Mouse (Mus musculus): Measurements from ENCODE around the gene A3galt2.

DNA sequence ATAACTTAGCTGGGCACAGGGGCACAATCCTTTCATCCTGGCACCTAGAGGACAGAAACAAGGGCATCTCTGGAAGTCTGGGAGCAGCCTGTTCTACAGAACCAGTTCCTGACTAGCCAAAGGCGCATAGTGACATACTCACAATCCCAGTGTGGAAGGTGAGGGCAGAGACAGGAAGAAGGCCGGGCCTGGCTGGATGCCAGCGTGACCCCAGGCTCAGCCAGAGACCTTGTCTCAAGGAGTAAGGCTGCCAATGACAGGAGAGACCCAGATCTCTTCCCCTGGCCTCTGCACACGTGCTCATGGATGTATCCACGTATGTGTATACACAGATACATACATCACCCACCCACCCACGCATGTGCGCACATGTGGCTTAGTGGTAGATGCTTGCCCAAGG is 26.9 kb downstream of the A3galt2 start:
- TF ChIP-seq CTCF (conservative IDR thresholded peaks at IDR 0.05; ENCODE audit: low read length), result no peak
- TF ChIP-seq NANOG (IDR thresholded peaks at IDR 0.05; ENCODE audit: borderline replicate concordance, low read length), result no peak
- TF ChIP-seq POU5F1 (IDR thresholded peaks at IDR 0.05; ENCODE audit: borderline replicate concordance, low read length), result no peak
